18 mouse cellular contexts compared by ENCODE assay signal in the genomic region with DNA sequence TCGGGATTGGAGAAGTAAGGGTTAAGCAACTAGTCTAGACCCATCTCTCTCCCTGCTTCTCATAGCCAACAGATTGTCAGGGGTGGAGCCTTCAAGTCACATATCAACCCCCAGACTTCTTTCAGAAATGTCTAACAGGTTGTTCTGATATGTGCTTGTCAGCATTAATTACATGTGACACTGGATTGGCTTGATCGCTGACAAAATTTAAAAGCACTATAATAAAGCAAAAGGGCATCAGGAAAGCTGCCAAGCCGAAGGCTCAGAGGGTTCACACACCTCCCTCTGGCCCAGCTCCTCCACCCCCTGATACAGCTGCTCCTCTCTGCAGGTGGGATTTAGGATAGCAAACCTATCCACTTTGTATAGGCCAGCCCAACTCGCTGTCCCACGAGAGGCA.
DNase-seq lines count a peak whose midpoint lies in the region; ATAC-seq and TF ChIP-seq lines count a peak whose summit lies in the region.
"Had no signal": no experiment of that assay in that cellular context is flagged by ENCODE, and none has a peak within 500 bp of the region (broad histone marks: within the 10 kb centered on the region; RNA-seq: fewer than 3 reads in every experiment).

No protein-coding gene starts in this region.

- H3K9ac ChIP-seq in forebrain, embryonic 15.5 days (replicated peaks) = no peak overlapping the region
- H3K9ac ChIP-seq in forebrain, embryonic 16.5 days (replicated peaks; ENCODE audit: low read depth, low read length) = no peak overlapping the region
- H3K9ac ChIP-seq in hindbrain, postnatal 0 days (replicated peaks; ENCODE audit: low read length) = no peak overlapping the region
- no peak overlapping the region for H3K9ac ChIP-seq in hindbrain, embryonic 12.5 days
- H3K9ac ChIP-seq: limb, embryonic 12.5 days; liver, embryonic 15.5 days; neural tube, embryonic 12.5 days; stomach, embryonic 15.5 days had no signal

- no peaks in the 10 kb centered on the region for H3K9me3 ChIP-seq in forebrain, embryonic 15.5 days
- H3K9me3 ChIP-seq in forebrain, embryonic 16.5 days (ENCODE audit: control insufficient read depth, low read length) = no peaks in the 10 kb centered on the region
- no peaks in the 10 kb centered on the region for H3K9me3 ChIP-seq in hindbrain, postnatal 0 days (ENCODE audit: low read length)
- no peaks in the 10 kb centered on the region for H3K9me3 ChIP-seq in hindbrain, embryonic 12.5 days (replicated peaks)
- H3K9me3 ChIP-seq: limb, embryonic 12.5 days; liver, embryonic 15.5 days; neural tube, embryonic 12.5 days; stomach, embryonic 15.5 days had no signal

- TF ChIP-seq CTCF in hindbrain, postnatal 0 days (IDR thresholded peaks at IDR 0.05; ENCODE audit: low read depth) = no peak

- peak; percentile 52; the same call in 1 of the 2 replicates for ATAC-seq in forebrain, embryonic 15.5 days (replicated peaks)
- no peak for ATAC-seq in forebrain, embryonic 16.5 days
- 0 out of 2 replicates have a peak, but pooled peaks have one; percentile 46 for ATAC-seq in hindbrain, postnatal 0 days
- no peak for ATAC-seq in hindbrain, embryonic 12.5 days (ENCODE audit: low FRiP score)
- ATAC-seq: Patski had no signal

- peaks cover 40% of the 10 kb centered on the region for H3K4me1 ChIP-seq in forebrain, embryonic 15.5 days
- H3K4me1 ChIP-seq in forebrain, embryonic 16.5 days (replicated peaks; ENCODE audit: control insufficient read depth, insufficient read depth, low read length) = peaks cover 14% of the 10 kb centered on the region
- H3K4me1 ChIP-seq in hindbrain, postnatal 0 days (ENCODE audit: insufficient read depth, low read length) = peaks cover 24% of the 10 kb centered on the region; the same call in 1 of the 2 replicates
- H3K4me1 ChIP-seq in hindbrain, embryonic 12.5 days = peaks cover 21% of the 10 kb centered on the region
- H3K4me1 ChIP-seq: liver, embryonic 15.5 days; stomach, embryonic 15.5 days had no signal

- DNase-seq in hindbrain, postnatal 0 days (ENCODE audit: low spot score) = peak; percentile 33
- DNase-seq in brain, adult 2 months (ENCODE audit: low read depth, low spot score) = peak; percentile 54
- peak; percentile 38 for DNase-seq in cerebellum, adult 8-10 months
- no peak for DNase-seq in spleen, adult 18-20 months
- no peak for DNase-seq in right cerebral cortex, postnatal 25 days
- DNase-seq: adrenal gland, postnatal 36 days; B cell, adult 2 months; heart, adult 18-20 months; heart, postnatal 4 days; lung, postnatal 14 days had no signal

- no peaks in the 10 kb centered on the region for H3K36me3 ChIP-seq in forebrain, embryonic 15.5 days
- H3K36me3 ChIP-seq in forebrain, embryonic 16.5 days (ENCODE audit: control insufficient read depth, insufficient read depth) = no peaks in the 10 kb centered on the region
- no peaks in the 10 kb centered on the region for H3K36me3 ChIP-seq in hindbrain, postnatal 0 days (ENCODE audit: insufficient read depth, low read length)
- no peaks in the 10 kb centered on the region for H3K36me3 ChIP-seq in hindbrain, embryonic 12.5 days
- H3K36me3 ChIP-seq: limb, embryonic 12.5 days; liver, embryonic 15.5 days; neural tube, embryonic 12.5 days; stomach, embryonic 15.5 days had no signal

- H3K27me3 ChIP-seq in forebrain, embryonic 15.5 days = no peaks in the 10 kb centered on the region
- no peaks in the 10 kb centered on the region for H3K27me3 ChIP-seq in forebrain, embryonic 16.5 days (replicated peaks; ENCODE audit: control insufficient read depth, insufficient read depth, low read length)
- H3K27me3 ChIP-seq in hindbrain, postnatal 0 days (ENCODE audit: insufficient read depth, low read length) = no peaks in the 10 kb centered on the region
- H3K27me3 ChIP-seq in hindbrain, embryonic 12.5 days = no peaks in the 10 kb centered on the region
- H3K27me3 ChIP-seq: limb, embryonic 12.5 days; liver, embryonic 15.5 days; neural tube, embryonic 12.5 days; Patski; stomach, embryonic 15.5 days had no signal

- H3K27ac ChIP-seq in forebrain, embryonic 15.5 days (replicated peaks) = no peak overlapping the region
- H3K27ac ChIP-seq in forebrain, embryonic 16.5 days (ENCODE audit: low read length) = no peak overlapping the region
- H3K27ac ChIP-seq in hindbrain, postnatal 0 days = no peak overlapping the region
- no peak overlapping the region for H3K27ac ChIP-seq in hindbrain, embryonic 12.5 days
- H3K27ac ChIP-seq: limb, embryonic 12.5 days; liver, embryonic 15.5 days; neural tube, embryonic 12.5 days; stomach, embryonic 15.5 days had no signal

- 37% methylated on average over 5 of the region's 5 CpGs for WGBS in forebrain, embryonic 15.5 days
- 44% methylated on average over 5 of the region's 5 CpGs for WGBS in forebrain, embryonic 16.5 days
- 52% methylated on average over 5 of the region's 5 CpGs for WGBS in hindbrain, postnatal 0 days
- WGBS in hindbrain, embryonic 12.5 days = 61% methylated on average over 5 of the region's 5 CpGs

- H3K4me2 ChIP-seq in forebrain, embryonic 15.5 days (replicated peaks) = no peak overlapping the region
- H3K4me2 ChIP-seq in forebrain, embryonic 16.5 days (ENCODE audit: low read length) = no peak overlapping the region
- 0 out of 2 replicates have a peak overlapping the region, but pooled peaks have one; percentile 23 for H3K4me2 ChIP-seq in hindbrain, postnatal 0 days (ENCODE audit: low read depth, low read length)
- no peak overlapping the region for H3K4me2 ChIP-seq in hindbrain, embryonic 12.5 days (replicated peaks)
- H3K4me2 ChIP-seq: limb, embryonic 12.5 days; liver, embryonic 15.5 days; neural tube, embryonic 12.5 days; stomach, embryonic 15.5 days had no signal

- no peak overlapping the region for H3K4me3 ChIP-seq in forebrain, embryonic 15.5 days
- H3K4me3 ChIP-seq in forebrain, embryonic 16.5 days (replicated peaks; ENCODE audit: low read length) = no peak overlapping the region
- no peak overlapping the region for H3K4me3 ChIP-seq in hindbrain, postnatal 0 days (ENCODE audit: low read length)
- no peak overlapping the region for H3K4me3 ChIP-seq in hindbrain, embryonic 12.5 days
- H3K4me3 ChIP-seq: limb, embryonic 12.5 days; liver, embryonic 15.5 days; neural tube, embryonic 12.5 days; stomach, embryonic 15.5 days had no signal

Comparison
In these comparisons a context has a peak if more than half of its experiments do, and no peak if none do; other contexts are left out.
1. ATAC-seq: peak in forebrain, embryonic 15.5 days (single experiment) and hindbrain, postnatal 0 days (single experiment); none in forebrain, embryonic 16.5 days (single experiment) and hindbrain, embryonic 12.5 days (single experiment).
2. DNase-seq: peak in hindbrain, postnatal 0 days (single experiment), brain, adult 2 months (single experiment) and cerebellum, adult 8-10 months (single experiment); none in spleen, adult 18-20 months (0 of 2) and right cerebral cortex, postnatal 25 days (single experiment).